Mouse (Mus musculus) embryo, embryonic 10 days (tissue): ENCODE measurements around the gene Slc52a3.

Experiments
- DNase-seq: peaks from one replicate; pipeline ENCODE4 v3.0.0-alpha.2; 2015; ENCODE audit warnings: low spot score

The Slc52a3 gene

DNA sequence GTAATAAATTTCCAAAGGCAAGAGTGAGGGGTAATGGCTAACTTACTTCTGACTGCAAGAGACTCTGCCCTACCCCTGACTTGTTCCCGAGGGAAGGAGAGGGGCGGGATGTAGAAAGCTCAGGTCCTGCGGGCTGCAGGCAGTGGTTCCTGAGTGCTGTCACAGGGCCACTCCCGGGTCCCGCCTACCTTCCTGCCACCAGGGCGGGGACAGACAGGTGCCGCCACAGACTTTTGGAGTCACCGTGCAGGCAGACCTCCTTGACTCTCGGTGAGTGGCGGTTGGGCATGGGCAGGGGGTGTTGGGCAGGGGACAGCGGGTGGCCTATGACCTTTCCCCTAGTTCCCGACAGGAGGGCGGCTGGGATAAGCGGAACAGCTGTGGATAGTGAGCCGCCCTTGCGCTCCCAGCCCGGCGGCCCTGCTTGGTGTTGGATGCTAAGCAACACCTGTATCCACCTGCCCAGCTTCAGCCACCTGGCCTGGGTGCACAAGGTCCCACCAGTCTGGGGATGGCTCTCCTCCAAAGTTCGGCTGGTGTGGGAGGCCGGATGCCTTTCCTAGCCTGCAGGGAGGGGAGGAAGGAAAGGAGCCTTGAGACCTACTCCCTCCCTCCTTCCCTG, 3.5 kb downstream of the Slc52a3 start:
- DNase-seq: peak; percentile 20

- no peak for DNase-seq
Measured at GRCm38 (mm10) chr2:152000291-152000679, 4.0 kb downstream of the Slc52a3 start.

- no peak for DNase-seq
Measured at GRCm38 (mm10) chr2:152000735-152001134, 4.4 kb downstream of the Slc52a3 start.

DNA sequence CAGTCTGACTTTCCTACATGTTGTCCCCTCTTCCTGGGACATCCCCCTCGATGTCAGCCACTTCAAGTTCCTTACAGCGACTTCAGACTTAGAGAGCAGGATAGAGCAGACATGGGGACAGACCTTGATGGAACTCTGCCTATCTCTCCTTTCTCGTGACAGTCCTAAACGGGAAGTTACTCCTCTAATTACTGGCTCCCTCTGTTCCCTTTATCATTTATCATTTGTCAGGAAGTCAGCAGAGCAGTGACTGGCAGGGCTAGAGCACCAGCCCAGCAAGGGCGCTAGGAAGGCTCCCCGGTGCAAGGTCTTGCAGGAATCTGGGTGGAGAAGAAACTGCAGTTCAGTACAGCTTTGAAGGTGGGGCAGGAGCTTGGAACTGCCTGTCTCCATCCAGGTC, 6.2 kb downstream of the Slc52a3 start:
- DNase-seq: no peak

- no peak for DNase-seq
Measured at GRCm38 (mm10) chr2:152007783-152008182, 11.5 kb downstream of the Slc52a3 start.

DNA sequence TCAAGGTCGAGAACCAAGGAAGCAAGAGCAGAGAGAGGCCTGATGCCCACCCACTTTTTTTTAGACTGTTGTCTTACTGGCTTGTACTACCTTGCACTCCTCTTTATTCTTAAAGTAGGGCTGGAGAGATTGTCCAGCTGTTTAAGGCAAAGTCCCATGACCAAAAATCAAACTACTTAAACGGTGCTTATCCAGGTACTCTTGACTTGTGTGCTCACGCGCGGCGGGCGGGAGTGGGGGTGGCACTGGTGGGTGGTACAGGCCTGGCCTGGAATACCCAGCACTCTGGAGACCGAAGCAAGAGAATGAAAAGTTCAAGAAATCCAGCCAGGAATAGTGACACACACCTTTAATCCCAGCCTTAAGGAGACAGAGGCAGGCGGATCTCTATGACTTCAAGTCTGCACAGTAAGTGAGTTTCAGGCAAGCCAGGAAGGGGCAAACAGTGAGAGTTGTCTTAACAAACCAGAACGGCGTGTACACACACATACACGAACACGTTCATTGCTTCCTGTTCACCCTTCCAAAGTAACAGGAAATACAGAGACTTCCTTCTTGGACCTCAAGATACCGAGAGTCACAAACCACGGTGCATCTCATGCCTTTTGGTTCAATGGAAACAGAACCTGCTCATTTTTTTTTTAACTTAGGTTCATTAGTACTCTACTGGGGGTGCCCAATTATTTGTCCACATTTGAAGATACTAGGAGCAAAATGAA, 12.9 kb downstream of the Slc52a3 start:
- no peak for DNase-seq

DNA sequence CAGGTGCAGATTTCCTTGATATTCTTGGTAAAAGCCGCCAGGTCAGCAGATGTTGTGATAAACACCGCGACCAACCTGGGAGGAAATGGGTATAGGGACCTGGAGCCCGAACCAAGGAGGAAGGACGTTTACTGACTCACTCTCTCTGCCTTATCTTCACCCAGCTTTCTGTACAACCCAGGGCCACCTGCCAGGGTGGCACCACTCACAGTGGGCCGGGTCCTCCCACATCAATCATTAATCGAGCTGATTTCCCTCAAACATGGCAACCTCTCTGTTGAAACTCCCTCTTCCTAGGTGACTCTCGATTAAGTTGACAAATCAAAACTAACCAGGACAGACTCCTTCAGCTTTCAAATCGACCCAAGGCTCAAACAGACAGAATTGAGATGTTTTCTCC, 13.9 kb downstream of the Slc52a3 start:
- DNase-seq: no peak

GRCm38 (mm10) chr2:152010661-152011060, 14.3 kb downstream of the Slc52a3 start:
- no peak for DNase-seq

DNA sequence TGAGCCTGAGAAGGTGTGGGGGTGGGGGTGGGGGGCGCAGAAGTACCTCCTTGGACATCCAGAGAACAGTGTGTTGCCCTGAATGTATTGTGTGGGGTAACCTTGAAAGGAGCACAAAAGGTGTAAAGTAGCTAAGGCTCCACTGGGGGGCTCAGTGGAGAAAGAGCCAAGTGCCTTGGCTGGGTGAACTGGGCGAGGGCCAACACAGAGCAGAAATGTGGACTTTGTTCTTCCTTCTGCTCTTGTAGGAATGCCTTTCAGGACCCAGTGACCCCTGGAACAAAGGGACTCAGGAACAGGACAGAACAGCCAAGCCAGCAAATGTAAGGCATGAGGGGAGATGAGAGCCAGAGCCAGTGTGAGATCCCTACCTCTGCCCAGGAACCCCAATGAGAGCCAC, 15.4 kb downstream of the Slc52a3 start:
- peak; percentile 27 for DNase-seq

GRCm38 (mm10) chr2:152012222-152012621, 15.9 kb downstream of the Slc52a3 start:
- no peak for DNase-seq

DNA sequence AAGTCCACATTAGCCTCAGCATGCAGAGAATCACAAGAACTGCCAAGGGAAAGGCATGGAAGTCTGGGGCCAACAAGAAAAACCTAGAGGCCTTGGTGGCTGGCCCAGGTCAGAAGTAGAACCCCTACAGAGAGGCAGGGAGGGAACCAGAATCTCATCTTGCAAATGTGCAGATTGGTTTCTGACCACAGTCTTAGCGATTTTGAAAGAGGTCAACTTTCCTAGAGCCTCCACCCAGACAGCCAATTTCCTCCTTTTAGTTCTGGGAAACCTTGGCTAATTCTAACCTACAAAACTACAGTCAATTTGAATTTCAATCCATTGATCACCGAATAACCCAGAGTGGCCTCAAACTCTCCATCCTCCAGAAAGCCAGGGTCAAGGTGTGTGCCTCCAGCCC, 16.4 kb downstream of the Slc52a3 start:
- no peak for DNase-seq

DNA sequence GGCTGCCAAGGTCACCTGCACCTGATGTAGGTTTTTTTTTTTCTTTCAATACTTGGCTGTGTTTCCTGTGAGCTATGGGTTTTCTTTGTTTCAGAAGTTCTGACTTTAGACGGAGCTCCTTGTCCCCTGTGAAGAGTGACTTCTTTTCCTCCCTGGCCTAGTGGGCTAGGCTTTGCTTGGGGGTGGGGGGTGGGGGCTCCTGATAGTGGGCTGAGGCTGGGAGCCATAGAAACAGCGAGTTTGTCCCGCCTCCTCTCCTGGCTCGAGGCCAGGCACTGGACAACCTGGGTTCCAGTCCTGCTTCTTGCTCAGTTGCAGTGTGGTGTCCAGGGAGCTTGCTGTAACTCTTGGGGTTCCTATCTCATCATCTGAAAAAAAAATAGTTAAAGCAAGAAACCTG, 19.7 kb downstream of the Slc52a3 start:
- no peak for DNase-seq

DNA sequence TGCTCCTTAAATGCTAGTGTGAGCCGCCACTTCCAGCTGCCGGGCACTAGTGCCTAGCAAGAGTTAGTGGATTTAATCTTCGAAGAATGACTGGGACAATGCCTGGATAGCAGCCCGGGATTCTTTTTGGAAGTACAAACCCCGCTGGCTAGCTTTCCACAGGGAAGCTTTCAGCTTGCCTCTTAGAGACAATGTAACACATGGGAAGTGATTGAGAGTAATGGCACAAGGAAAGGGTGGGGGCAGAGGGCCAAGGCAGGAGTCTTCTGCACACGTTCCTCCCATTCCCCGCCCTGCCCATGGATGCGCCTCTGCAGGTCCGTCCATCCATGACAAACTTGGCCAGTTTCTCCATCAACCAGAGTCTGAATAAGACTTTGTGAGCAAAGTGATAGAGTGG, 20.4 kb downstream of the Slc52a3 start:
- DNase-seq: no peak

DNA sequence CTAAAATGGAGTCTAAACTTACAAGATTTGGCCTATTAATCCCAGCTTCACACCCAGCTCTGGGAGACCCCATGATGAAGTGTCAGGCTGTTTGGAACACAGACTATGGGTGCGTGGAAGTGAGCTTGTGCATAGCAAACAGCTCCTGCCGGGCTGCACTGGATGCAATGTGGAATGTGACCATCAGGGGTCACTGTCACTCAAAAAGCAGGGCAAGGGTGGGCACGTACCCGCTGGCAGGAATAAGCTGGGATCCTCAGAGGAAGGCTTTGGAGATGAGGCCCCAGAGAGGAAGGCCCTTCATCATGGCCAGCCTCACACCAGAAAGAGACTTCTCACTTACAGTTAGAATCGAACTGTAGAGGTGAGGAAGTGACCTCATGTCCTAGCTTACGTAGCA, 23.9 kb downstream of the Slc52a3 start:
- peak; percentile 76 for DNase-seq

DNA sequence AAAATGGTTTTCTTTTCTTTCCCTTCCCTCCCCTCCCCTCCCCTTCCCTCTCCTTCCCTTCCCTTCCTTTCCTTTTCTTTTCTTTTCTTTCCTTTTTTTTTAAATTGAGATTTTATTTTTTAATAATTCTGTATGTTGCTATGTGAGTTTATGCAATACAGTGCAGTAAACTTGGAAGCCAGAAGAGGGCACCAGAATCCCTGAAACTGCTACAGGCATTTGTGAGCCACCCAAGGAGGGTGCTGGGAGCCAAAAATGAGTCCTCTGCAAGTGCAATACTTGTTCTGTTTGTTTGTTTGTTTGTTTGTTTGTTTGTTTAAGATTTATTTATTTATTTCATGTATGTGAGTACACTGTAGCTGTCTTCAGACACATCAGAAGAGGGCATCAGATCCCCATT, 25.7 kb downstream of the Slc52a3 start:
- no peak for DNase-seq

DNA sequence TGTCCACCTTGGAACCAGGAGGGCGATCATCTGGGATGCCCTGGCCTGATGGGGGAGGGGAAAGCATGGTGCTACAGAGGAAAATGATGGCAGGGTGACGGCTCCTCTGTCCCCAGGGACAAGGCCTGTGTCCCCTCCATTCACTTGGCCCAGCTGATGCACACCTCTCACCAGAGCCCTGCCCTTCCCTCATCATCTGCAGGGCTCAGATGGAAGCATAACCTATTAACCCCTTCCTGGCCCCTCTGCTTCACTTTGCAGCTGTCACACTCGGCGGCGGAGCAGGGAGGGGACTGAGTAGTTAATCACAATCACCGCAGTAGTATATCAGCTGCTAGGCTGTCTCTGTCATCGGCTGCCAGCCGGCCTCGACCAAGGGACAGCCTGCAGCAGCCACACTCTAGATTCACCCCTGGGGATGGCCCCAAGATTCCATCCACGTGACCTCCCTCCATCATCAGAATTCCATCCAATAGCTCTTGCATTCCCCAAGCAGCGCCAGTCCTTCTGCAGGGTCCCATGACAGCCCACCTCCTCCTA, 28.6 kb downstream of the Slc52a3 start:
- DNase-seq: peak; percentile 31

GRCm38 (mm10) chr2:152029252-152030082, 33.2 kb downstream of the Slc52a3 start:
- peak; percentile 95 for DNase-seq

DNA sequence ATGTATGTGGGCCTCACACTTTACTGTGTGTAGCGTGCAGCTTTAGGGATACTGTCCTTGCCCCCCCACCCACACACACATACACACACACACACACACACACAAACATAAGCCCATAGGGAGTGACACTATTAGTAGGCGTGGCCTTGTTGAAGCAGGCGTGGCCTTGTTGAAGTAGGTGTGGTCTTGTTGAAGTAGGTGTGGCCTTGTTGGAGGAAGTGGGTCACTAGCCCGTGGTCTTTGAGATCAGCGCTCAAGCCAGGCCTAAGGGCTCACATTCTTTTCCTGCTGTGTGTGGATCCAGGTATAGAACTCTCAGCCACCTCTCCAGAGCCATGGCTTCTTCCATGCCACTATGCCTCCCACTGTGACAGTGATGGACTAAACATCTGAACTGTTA, 34.7 kb downstream of the Slc52a3 start:
- DNase-seq: no peak

DNA sequence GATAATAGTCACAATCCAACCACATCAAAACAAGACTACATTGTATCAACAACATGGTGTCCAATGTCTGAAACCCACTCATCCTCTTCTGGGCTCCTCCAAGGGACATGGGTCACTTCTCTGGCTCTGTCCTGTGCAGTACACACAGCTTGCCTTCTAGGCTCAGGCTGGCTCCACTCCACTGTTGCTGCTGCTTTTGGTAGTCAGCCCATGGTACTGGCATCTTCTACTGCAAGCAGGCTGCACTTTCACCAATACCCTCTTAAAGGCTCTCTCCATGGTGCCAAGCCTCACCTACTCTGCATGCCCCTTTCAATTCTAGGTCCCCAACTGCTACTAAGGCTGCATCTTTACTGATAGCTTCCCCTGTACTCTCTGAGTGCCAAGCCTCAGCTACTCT, 43.8 kb downstream of the Slc52a3 start:
- DNase-seq: no peak

DNA sequence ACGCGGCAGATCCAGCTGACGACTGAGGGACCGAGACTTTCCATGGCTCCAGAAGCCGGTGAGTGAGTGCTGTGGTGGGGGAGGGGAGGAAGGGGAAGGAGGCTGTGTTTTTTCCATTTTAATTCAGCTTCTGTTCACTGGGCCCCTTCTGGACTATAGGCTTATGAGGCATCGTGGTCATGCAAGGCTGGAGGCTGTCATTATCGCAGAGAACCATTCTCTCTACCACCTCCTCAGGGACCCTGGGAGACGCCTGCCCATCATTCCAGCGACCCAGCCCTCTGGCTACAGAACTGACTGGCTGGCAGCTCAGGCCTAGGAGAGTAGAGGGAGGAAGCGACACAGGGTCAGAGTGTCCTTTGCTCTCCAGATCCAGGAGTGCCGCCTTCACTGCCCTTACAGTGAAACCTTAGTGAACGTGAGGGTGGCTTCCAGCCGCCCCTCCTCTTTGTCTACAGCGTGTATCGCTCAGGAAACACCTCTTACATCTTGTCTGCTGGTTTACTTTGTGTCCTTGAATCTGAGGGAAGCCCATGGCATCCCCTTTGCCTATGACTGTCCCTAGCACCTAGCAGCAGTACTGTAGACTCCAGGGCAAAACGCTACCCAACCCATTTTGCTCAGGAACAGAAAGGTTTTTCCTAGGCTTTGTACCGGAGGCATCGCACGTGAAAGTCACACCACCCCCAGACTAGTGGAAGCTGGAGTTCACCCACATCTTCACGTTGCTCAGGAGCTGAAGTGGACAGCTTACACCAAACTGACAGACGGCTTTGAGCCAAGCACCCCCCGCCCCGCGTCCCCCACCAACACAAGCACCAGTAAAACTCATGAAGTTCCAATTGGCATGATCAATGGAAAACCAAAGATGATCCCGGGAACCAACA, 51.0 kb downstream of the Slc52a3 start:
- DNase-seq: peak; percentile 55
